Mouse (Mus musculus): ENCODE data around the gene Atoh7. TPM values are rescaled to one million over a fixed set of nuclear protein-coding genes. Genes with fewer than 3 reads are reported as not detected.
A peak's percentile ranks its signal among the peaks of the same experiment; 100 is the strongest.

Gene Atoh7
- polyA plus RNA-seq, 1 experiment = 2.8 TPM

- no peak for TF ChIP-seq POLR2A (IDR thresholded peaks at IDR 0.05; ENCODE audit: extremely low read depth, insufficient read depth, low read length)
- TF ChIP-seq CTCF (IDR thresholded peaks at IDR 0.05; ENCODE audit: extremely low read depth, insufficient read depth, low read length) = no peak
- H3K4me3 ChIP-seq (ENCODE audit: insufficient read depth, low read length) = no peak overlapping the region
Observed at GRCm38 (mm10) chr10:63062696-63063095, 36.8 kb upstream of the Atoh7 start.

GRCm38 (mm10) chr10:63063365-63063764 is 36.1 kb upstream of the Atoh7 start:
- no peak overlapping the region for H3K4me3 ChIP-seq (ENCODE audit: insufficient read depth, low read length)
- TF ChIP-seq CTCF (IDR thresholded peaks at IDR 0.05; ENCODE audit: extremely low read depth, insufficient read depth, low read length) (no peak), POLR2A (IDR thresholded peaks at IDR 0.05; ENCODE audit: extremely low read depth, insufficient read depth, low read length) (no peak)

More at GRCm38 (mm10) chr10:63062696-63063095, 36.8 kb upstream of the Atoh7 start:
- H3K4me1 ChIP-seq (ENCODE audit: control insufficient read depth, insufficient read depth, low read length) = no peaks in the 10 kb centered on the region
- no peak overlapping the region for H3K27ac ChIP-seq (ENCODE audit: insufficient read depth, low read length)

GRCm38 (mm10) chr10:63064516-63064915 is 34.9 kb upstream of the Atoh7 start:
- no peaks in the 10 kb centered on the region for H3K4me1 ChIP-seq (ENCODE audit: control insufficient read depth, insufficient read depth, low read length)
- no peak overlapping the region for H3K4me3 ChIP-seq (ENCODE audit: insufficient read depth, low read length)
- no peak overlapping the region for H3K27ac ChIP-seq (ENCODE audit: insufficient read depth, low read length)
- no peak for TF ChIP-seq POLR2A (IDR thresholded peaks at IDR 0.05; ENCODE audit: extremely low read depth, insufficient read depth, low read length)

More at GRCm38 (mm10) chr10:63063365-63063764, 36.1 kb upstream of the Atoh7 start:
- Histone ChIP-seq H3K4me1 (ENCODE audit: control insufficient read depth, insufficient read depth, low read length) (no peaks in the 10 kb centered on the region), H3K27ac (ENCODE audit: insufficient read depth, low read length) (no peak overlapping the region)

GRCm38 (mm10) chr10:63065561-63065960 is 33.9 kb upstream of the Atoh7 start:
- H3K4me1 ChIP-seq (ENCODE audit: control insufficient read depth, insufficient read depth, low read length) = no peaks in the 10 kb centered on the region
- H3K4me3 ChIP-seq (ENCODE audit: insufficient read depth, low read length) = no peak overlapping the region
- no peak overlapping the region for H3K27ac ChIP-seq (ENCODE audit: insufficient read depth, low read length)
- no peak for TF ChIP-seq CTCF (IDR thresholded peaks at IDR 0.05; ENCODE audit: extremely low read depth, insufficient read depth, low read length)
- TF ChIP-seq POLR2A (IDR thresholded peaks at IDR 0.05; ENCODE audit: extremely low read depth, insufficient read depth, low read length) = no peak

GRCm38 (mm10) chr10:63065988-63066387 is 33.5 kb upstream of the Atoh7 start:
- no peak for TF ChIP-seq POLR2A (IDR thresholded peaks at IDR 0.05; ENCODE audit: extremely low read depth, insufficient read depth, low read length)
- peak; percentile 91 for TF ChIP-seq CTCF (IDR thresholded peaks at IDR 0.05; ENCODE audit: extremely low read depth, insufficient read depth, low read length)

GRCm38 (mm10) chr10:63086304-63086703 is 13.1 kb upstream of the Atoh7 start:
- H3K27ac ChIP-seq (ENCODE audit: insufficient read depth, low read length) = no peak overlapping the region
- H3K4me1 ChIP-seq (ENCODE audit: control insufficient read depth, insufficient read depth, low read length) = peaks cover 2% of the 10 kb centered on the region; the same call in 1 of the 2 replicates
- no peak for TF ChIP-seq CTCF (IDR thresholded peaks at IDR 0.05; ENCODE audit: extremely low read depth, insufficient read depth, low read length)
- no peak for TF ChIP-seq POLR2A (IDR thresholded peaks at IDR 0.05; ENCODE audit: extremely low read depth, insufficient read depth, low read length)
- no peak overlapping the region for H3K4me3 ChIP-seq (ENCODE audit: insufficient read depth, low read length)

More at GRCm38 (mm10) chr10:63065988-63066387, 33.5 kb upstream of the Atoh7 start:
- H3K27ac ChIP-seq (ENCODE audit: insufficient read depth, low read length) = no peak overlapping the region
- no peak overlapping the region for H3K4me3 ChIP-seq (ENCODE audit: insufficient read depth, low read length)
- no peaks in the 10 kb centered on the region for H3K4me1 ChIP-seq (ENCODE audit: control insufficient read depth, insufficient read depth, low read length)

GRCm38 (mm10) chr10:63089103-63089757 is 10.2 kb upstream of the Atoh7 start:
- peaks cover 2% of the 10 kb centered on the region; the same call in 1 of the 2 replicates for H3K4me1 ChIP-seq (ENCODE audit: control insufficient read depth, insufficient read depth, low read length)
- H3K27ac ChIP-seq (ENCODE audit: insufficient read depth, low read length) = no peak overlapping the region
- 0 out of 2 replicates have a peak overlapping the region, but pooled peaks have one; percentile 41 for H3K4me3 ChIP-seq (ENCODE audit: insufficient read depth, low read length)
- TF ChIP-seq POLR2A (IDR thresholded peaks at IDR 0.05; ENCODE audit: extremely low read depth, insufficient read depth, low read length) (no peak), CTCF (IDR thresholded peaks at IDR 0.05; ENCODE audit: extremely low read depth, insufficient read depth, low read length) (no peak)

GRCm38 (mm10) chr10:63089758-63090571 is 9.5 kb upstream of the Atoh7 start:
- peaks cover 2% of the 10 kb centered on the region; the same call in 1 of the 2 replicates for H3K4me1 ChIP-seq (ENCODE audit: control insufficient read depth, insufficient read depth, low read length)
- TF ChIP-seq POLR2A (IDR thresholded peaks at IDR 0.05; ENCODE audit: extremely low read depth, insufficient read depth, low read length) (no peak), CTCF (IDR thresholded peaks at IDR 0.05; ENCODE audit: extremely low read depth, insufficient read depth, low read length) (no peak)
- H3K4me3 ChIP-seq (ENCODE audit: insufficient read depth, low read length) = peak overlapping the region; percentile 41
- no peak overlapping the region for H3K27ac ChIP-seq (ENCODE audit: insufficient read depth, low read length)

GRCm38 (mm10) chr10:63091915-63092314 is 7.5 kb upstream of the Atoh7 start:
- H3K4me3 ChIP-seq (ENCODE audit: insufficient read depth, low read length) = no peak overlapping the region
- H3K27ac ChIP-seq (ENCODE audit: insufficient read depth, low read length) = no peak overlapping the region
- H3K4me1 ChIP-seq (ENCODE audit: control insufficient read depth, insufficient read depth, low read length) = peaks cover 2% of the 10 kb centered on the region; the same call in 1 of the 2 replicates
- TF ChIP-seq CTCF (IDR thresholded peaks at IDR 0.05; ENCODE audit: extremely low read depth, insufficient read depth, low read length) = no peak
- no peak for TF ChIP-seq POLR2A (IDR thresholded peaks at IDR 0.05; ENCODE audit: extremely low read depth, insufficient read depth, low read length)

Data from cortical plate, adult 2 months (tissue).